Mouse (Mus musculus) adrenal gland (tissue): ENCODE measurements around the gene Gm9508.

Source experiments
- intact Hi-C: fragments of 180-260 bp; cut with DNase I; formaldehyde crosslinking; loops from one replicate; pipeline ENCODE4 v1.15.1; 2025

The Gm9508 gene

GRCm38 (mm10) chr10:77671519-77671918 lies 25.5 kb downstream of the Gm9508 start:
- intact Hi-C loops: no loop called here

GRCm38 (mm10) chr10:77670710-77671109 lies 26.3 kb downstream of the Gm9508 start:
- intact Hi-C loops: no loop called here

GRCm38 (mm10) chr10:77667402-77667801 lies 29.6 kb downstream of the Gm9508 start:
- intact Hi-C loops: no loop called here

- intact Hi-C loops: no loop called here
These were observed 30.7 kb downstream of the Gm9508 start for GRCm38 (mm10) chr10:77666342-77666741.

DNA sequence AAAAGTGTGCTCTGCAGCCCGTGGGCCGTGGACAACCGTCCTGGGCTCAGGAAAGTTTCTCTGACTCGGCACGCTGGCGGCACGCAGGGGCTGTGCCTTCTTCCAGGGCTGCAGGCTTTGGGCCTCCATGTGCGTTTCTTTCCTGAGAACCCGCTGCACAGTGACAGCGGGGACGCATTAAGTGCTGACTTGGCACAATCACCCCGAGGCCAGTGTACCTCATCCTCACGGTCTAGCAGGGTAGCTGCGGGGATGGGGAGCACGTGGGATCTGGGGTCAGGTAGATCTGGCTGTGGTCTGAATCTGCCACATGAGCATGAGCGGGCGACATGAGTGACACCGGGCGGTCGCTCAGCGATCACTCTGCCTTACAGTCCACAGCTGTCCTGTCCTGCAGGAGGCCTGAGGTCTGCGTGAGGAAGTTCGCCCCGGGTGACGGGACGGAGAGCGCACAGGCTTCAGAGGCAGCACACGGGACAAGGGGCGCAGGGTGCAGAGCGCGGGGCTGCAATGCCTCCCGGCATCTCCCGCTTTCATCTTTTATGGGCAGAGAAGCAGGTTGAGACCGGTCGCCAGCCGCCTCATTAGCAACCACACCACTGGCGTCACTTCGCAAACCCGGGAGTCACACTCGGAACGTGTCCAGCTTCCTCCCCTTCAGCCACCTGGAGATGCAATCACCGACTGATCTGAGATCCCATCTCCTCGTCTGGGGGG lies 32.9 kb downstream of the Gm9508 start:
- intact Hi-C loops: no loop called here

GRCm38 (mm10) chr10:77658286-77658994 lies 38.6 kb downstream of the Gm9508 start:
- intact Hi-C loops: no loop called here

- intact Hi-C loops: no loop called here
These were observed 45.0 kb downstream of the Gm9508 start for GRCm38 (mm10) chr10:77652046-77652445.

- intact Hi-C loops: no loop called here
These were observed 49.1 kb downstream of the Gm9508 start for GRCm38 (mm10) chr10:77647901-77648300.

GRCm38 (mm10) chr10:77647461-77647860 lies 49.6 kb downstream of the Gm9508 start:
- intact Hi-C loops: no loop called here
